Mouse (Mus musculus): Measurements from ENCODE around the gene Fubp1. TPM values are rescaled to one million over a fixed set of nuclear protein-coding genes. Genes with fewer than 3 reads are reported as not detected.

The Fubp1 gene
- total RNA-seq (2021) = 100 to 1,000 TPM in 1 of 2 experiments, 10 to 100 TPM in 1; 99.9 to 108 TPM

DNA sequence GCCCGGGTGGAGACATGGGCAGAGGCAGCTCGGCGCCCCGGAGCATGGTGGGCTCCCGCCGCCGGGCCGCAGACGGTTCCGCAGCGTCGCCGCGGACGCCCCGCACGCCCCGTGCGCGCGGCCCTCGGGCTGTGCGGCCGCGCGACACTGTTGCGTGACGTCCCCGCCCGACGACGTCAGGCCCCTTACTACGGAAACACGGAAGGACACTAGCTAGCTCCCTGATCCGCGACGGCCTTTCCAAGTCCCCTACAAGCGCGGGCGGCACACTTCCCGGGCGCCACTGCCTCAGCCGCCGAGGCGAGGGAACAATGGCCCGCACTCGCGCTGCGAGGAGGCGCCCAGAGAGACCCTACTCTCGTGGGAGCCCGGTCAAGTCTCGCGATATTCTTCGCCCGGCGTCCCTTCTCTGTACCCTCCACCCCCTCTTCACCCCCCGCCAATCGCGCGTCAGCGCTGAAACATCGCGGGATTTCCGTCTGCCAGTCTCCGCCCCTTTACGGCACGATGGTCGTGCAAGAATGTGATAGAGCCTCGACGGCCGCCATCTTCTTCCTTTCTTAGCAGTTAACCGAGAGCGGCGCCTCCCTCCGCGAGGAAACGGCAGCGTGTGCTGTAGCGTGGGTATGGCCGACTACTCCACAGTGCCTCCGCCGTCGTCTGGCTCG, at the start of gene Fubp1, which contains the start of gene Dnajb4:
TSS of gene Fubp1 (plus strand) at position 456 of the 668 bp plus-strand sequence.
TSS of gene Dnajb4 (minus strand) at position 336 of the 668 bp plus-strand sequence.
- DNase-seq = peak; percentile 100

DNA sequence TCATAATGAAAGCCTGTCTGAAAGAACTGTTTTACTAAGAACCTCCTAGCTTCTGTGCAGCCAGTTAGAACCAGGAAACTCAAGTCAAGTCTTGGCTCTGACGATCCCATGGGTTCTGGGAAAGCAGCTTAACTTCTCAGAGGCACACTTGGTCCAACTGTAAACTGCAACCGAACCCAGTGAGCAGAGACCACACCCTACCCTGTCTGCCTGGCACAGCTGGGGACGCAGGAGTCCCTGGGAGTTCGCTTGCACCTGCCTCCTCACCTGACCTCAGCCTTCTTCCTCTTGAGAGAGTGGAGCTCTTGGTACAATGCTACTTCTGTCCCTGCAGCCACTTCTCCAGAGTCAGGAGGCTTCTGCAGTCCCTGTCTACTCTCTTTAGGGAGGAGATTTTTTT, 49.6 kb upstream of the Fubp1 start:
- no peak for DNase-seq

DNA sequence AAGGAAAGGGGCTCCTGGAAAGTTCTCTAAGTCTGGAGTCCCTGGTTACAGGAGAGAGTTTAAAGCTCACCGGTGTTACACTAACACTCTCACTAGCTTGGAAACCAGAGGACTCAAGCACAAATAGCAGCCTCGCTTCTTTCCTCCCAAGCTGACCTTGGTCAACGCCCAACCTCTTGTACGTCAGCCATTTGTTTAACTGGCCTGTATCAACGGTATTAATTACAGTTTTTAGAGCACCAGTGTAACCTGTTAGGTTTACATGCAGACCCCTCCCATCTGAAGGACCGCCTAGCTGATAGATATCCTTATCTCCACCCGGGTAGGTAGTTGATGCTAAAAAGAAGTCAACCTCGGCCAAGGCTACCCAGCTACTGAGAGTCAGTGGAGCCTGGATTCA, 46.9 kb upstream of the Fubp1 start:
- no peak for DNase-seq

DNA sequence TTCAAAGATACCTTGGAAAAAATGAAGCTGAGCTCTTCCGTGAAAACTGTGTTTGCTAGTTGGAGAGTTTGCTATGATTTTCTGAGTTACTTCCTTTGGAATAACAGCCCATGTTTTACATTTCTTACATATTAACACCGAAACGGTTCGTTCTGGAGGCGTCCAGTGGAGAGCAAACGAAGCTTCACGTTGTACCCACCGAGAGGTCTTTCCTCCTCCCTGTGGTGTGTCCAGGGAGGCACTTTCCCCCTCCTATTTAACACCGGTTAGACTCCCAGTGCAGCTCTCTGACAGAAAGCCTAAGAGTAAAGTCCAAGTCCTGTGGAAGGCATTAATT, 45.2 kb upstream of the Fubp1 start:
- DNase-seq = no peak

DNA sequence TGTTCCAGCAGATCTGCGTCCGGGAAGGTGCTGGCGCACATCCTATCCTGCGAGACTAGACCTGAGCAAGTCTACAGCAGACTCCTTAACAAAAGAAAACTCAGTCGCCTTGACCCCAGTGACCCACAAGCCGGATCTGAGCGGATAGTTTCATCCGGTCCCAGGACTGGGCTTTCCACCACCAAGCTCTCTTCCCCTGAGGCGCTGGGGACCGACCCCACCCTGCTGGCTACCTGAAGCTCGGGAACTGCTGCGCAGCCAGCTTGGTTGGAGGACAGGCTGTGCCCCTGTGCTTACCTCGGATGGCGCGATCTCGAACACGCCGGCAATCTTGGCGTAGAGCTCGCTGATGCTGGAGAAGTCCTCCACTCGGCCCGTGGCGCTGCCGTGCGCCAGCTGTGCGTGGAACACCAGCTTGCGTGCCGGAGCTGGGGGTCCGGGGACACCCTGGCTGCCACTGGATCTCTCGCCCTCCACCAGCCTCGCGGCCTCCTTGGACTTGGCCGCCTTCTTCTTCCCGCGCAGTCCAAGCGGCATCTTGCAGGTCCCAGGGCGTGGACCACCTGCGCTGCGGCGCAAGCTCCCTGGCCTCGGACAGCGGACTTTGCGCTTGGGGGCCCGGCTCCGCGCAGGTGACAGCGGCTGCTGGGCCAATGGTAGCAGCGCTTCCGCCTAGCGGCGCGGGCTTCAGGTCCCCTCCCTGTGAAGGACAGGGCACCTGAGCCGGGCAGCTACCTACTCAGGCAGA, 44.7 kb upstream of the Fubp1 start:
- DNase-seq = peak; percentile 56

DNA sequence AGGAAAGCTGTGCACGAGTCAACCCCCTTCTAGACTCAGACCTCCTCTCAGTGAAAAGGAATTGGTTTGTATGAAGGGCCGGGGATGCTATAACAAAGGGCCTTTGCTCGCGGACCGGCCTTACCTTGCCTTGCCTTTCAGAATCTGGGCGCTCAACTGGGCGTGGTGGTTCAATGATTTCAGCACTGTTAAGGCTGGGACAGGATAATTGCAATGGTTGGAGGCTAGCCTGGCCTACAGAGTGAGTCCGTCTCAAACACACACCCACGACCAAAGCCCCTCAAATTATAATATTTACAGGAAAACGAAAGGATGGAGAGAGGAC, 44.2 kb upstream of the Fubp1 start, which contains the start of gene Gipc2:
TSS of gene Gipc2 (minus strand) at position 132 of the 325 bp plus-strand sequence.
- DNase-seq = no peak

DNA sequence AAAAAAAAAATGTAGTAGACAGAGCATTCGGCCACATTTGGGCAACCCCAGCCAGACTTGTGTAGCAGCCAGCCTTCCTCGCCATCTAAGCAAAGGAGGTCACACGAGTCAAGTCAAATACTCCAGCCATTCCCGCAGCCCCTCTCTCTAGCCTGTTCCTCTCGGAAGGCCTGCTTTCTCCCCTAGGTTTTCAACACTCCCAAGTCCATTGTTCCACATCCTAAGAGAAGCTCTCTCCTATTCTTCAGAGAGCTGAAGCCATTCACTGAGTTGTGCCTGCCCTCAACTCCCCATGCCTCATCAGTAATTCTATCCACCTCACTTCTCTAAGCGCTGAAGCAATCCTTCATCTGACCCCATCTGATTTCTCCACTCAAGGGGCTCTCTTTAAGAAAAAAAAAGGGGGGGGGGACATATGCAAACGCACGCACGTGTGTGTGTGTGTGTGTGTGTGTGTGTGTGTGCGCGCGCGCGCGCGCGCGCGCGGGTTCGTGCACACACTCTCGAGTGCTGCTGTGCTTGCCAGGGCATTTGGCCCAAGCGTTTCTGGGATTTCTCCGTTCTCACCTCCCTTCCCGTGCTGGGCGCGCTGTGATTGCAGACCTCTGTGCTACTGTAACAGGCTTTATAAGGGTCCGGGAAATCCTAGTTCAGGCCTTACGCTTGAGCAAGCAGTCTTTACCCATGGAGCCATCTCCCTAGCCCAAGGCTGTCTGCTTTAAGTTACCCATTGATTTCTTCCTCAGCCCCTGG, 43.3 kb upstream of the Fubp1 start:
- DNase-seq = no peak

DNA sequence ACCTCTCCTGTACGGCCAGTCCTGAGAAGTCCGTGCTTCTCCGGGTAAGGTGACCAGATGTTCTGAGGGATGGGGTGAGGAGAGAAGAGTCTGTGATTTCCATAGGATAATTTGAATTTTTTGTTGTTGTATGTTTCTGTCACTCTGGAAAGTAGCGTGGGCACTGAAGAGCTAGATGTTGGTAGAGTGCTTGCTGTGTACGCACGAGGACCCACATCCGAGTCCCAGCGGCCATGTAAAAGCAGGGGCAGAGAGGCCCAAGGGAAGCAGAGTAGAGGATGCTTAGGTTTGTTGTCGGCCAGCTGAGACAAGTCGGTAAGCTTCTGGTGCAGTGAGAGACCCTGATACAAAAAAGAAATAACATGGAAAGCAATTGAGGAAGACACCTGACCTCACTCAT, 42.2 kb upstream of the Fubp1 start:
- no peak for DNase-seq

DNA sequence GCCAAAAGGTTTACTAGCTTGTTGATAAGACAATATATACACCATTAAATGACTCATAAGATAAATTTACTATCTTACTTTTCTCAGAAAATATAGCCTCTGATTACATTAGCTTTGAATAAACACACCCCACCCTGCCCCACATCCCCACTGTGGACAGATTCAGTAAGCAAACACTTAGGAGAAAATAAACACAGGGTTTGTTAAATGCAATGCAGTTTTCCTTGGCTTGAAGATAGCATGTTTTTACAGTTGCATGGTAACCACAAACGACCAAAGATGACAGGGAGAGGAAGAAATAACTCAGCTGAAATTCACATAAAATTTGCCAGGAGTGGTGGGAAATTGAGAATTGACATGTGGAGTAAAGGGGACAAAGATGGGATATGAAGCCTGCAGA, 39.8 kb upstream of the Fubp1 start:
- DNase-seq = no peak

DNA sequence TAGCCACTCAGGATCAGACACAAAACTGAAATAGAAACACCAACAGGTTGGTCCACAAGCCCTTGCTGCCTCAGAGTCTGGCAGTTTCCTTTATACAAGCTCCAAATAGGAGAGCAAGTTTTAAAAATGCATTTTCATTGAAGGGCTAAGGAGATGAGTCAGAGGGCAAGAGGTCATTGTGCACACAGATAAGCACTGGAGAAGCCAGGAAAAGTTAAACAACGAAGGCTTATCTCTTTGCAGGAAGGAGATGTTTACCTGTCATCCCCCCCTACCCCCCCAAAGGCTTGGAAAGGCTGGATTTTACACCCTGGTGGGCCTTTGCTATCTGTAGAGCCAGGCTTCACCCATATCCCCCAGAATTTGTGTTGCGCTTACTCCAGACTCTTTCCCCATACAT, 39.0 kb upstream of the Fubp1 start:
- no peak for DNase-seq

DNA sequence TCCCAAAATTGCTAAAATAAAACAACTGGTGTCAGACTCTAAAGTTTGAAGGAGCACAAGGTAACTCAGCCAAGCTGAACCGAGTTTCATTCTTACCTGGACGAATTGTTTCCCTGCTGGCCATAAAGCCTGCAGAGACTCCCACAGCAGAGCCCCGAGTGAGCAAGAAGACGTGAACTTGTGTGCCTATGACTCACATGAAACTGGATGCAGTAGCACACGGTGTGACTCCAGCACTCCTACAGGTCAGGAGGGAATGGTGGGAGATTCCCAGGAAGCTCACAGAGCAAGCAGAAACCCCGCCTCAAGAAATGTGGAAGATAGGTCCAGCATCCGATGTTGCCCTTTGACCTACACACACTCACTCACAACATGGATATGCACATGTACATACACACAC, 38.4 kb upstream of the Fubp1 start:
- no peak for DNase-seq

DNA sequence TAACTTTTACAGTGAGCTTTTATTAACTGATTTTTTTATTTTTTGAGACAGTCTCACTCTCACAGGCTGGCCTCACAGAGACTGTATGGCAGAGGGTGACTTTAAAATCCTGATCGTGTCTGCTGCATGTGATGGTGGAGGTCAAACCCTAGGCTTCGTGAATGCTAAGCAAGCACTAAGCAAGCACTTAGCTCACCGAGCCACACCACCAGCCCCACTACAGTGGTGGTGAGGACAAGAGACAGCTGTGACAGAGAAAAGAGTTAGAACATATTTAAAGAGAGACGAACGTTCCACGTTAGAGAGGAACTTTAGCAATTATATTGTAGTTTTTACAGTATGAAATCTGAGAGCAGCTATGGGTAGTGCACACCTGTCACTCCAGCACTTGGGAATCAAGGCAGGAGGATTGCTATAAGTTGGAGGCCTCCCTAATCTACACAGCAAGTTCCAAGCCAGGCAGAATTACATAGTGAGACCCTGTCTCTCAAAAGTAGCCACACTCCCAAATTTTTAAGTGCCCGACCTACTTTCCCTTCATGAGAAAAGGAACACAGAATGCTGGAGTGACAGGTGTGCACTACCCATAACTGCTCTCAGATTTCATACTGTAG, 37.8 kb upstream of the Fubp1 start:
- DNase-seq = no peak

DNA sequence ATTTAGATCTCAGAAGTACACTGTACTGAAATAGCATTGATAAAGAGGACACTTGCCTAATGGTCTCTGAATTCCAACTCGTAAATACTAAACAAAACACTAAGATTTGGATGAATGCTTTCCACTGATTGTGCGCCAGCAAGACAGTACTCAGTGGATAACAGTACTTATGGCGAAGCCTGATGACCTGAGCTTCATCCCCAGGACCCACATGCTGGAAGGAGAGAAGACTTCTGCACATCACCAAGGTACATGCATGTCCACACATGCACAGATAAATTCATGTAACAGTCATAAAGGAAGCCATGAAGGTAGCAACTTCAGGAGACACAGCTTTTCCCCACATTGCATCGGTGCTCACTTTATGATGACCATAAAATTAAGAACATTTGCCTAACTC, 31.4 kb upstream of the Fubp1 start:
- DNase-seq = no peak

DNA sequence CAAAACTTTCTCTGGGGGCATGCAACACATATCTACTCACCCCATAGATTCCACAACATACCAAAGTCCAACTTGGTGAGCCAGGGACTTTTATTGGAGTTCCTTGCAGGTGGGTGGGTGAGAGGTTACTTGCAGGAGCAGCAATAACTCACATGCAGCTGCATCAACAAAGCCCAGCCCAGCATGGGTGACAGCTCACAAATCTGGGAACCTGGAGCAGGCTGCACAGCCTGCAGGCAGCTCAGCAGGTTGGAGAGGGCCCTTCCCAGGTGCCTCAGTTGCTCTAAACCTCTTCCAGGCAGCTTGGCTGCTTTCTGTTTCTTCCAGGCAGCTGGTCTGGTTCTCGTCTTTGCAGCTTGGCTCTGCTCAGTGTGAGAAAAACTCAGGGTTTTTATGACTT, 30.9 kb upstream of the Fubp1 start:
- DNase-seq = no peak

DNA sequence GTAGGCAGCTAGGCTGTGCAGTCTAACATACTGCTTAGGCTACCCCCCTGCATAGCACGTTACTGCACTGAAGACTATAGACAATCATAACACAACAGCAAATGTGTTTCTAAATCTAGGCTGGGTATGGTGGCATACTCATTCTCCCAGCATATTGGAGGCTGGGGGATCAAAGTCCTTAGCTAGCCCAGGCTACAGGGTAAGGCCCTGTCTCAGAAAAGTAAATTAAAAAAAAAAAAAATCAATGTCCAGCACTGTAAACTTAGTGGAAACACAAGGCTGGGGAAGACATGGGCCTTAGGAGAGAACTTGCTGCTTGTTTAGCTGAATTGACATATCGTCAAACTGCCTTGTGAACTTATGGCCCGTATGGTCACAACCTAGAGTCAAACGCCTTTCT, 29.6 kb upstream of the Fubp1 start:
- no peak for DNase-seq

DNA sequence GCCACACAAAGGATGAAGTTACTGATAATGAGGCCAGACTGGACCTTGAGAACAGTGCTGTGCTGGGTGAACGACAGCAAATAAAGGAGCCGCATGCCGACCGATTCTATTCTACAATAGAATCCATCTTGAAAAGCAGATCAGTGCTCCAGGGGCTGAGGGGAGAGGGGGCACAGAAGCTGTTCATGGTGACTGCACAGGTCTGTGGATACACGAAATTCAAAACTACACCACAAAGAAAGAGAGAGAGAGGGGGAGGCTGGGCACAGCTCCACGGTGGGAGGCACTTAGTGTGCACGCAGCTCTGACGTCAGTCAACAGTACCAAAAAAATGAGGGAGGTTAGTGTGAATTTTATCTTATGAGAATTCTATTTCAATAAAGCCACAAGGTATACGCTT, 26.7 kb upstream of the Fubp1 start:
- no peak for DNase-seq

DNA sequence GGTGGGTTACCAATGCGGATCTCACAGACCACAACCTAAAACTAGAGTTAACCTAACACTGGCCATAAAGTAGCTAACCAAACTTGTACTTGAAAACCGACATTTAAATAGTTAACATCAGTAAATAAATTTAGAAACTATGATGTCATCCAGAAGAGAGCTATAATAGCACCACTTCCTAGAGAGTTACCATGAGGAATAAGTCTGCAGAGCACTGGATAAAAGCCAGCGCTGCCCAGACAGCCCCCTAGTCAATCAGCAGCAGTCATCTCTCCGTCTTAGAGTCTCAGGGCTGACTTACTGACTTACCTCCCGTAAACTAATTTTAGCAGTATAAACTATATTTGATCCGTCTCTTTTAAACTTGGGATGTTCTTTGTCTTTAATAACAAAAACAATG, 24.1 kb upstream of the Fubp1 start:
- peak; percentile 57 for DNase-seq

DNA sequence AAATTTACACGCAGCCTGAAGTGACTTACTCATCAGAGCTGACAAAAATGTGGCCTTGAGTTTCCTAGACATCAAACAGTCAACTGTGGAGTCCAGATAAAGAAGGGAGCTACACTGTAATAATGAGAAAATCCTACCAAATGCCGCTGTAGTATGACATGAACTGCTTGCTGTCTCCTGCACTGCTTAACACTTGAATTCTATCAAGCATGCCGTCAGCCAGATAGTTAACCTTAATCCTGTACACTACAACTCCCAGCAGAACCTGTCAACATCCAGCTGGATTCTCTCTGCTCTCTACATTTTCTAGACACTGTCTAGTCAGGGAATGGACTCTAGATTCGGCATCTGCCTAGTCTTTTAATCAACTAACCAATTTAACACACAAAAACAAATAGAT, 20.9 kb upstream of the Fubp1 start:
- DNase-seq = no peak

DNA sequence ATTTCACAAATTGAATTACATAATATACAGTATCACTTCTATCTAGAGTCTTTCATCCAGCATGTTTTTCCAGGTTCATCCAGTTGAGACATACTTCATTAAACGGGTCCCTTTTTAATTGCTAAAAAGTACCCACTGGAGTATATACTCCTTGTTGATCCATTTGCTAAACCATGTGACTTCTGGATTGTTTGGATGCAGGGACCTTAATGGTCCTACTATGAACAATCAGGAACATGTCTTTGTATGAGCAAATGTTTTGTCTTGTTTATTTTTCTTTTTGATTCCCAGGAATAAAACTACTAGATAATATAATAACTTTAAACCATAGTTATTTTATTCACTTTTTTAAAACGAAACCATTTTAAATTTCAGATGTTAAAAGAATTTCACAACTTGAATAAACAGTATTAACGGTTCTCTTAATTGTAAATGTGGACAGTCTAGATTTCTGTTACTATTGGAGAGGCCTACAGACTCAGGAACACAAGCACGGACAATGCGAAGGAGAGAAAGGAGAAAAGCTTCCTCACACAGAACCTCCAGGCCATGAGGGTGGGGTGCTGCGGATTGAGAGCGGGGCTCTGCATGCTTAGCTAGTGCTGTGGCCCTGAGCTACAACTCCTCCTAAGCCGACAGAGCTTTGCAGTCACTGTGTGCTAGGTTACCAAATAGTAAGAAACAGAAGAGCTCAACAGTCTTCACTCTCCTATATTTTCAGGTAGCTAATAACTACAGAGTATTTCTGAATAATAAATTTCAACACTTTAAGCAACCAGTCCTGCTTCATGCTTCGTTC, 19.3 kb upstream of the Fubp1 start:
- DNase-seq = no peak

DNA sequence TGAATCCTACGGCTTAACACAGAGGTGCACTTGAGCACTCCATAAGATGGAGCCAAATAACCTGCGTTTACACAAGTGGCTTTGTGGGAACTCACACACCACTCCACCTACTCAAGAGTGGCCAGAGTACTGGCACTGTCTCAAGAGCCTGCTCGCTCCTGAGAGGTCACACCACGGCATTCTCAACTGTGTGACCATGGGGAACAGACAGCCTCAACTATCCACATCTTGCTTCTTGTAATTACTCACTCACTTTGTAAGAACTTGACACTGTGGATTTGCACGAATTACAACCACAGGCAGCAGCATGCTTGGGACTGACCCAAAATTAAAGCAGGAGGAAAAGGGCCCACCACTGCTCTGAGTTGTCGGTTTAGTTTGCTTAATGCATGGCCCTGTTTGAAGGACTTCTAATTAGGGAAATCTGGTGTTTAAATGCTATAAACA, 18.4 kb upstream of the Fubp1 start:
- peak; percentile 57 for DNase-seq

DNA sequence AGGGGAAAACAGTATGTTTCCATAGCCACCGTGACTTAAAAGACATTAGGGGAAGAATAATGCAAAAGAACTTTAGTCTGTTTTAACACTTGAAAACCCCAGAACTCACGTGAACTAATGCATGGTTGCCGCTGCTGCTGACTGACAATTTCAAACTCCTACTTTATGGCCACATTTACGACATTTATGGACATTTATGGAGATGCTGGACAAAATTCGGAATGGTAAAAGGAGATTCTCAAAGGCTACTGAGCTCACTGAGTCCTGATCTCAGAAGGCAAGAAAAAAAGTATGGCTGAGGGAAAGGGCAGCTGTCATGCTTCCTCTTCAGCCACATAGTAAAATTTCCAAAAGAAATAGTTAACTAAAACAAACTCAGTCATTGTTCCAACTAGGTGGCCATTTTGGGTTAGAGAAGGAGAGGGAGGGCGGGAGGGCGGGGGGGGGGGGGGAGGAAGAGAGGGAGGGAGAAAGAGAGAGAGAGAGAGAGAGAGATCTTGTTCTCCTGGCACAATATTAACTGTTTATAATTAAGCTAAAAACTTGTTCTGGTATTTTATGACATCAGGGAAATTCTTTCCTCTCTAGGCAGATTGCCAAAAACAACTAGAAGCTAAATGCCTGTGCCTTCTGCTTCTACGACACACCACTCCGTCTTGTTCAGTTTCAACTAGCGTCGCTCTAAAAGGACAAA, 17.8 kb upstream of the Fubp1 start:
- no peak for DNase-seq

DNA sequence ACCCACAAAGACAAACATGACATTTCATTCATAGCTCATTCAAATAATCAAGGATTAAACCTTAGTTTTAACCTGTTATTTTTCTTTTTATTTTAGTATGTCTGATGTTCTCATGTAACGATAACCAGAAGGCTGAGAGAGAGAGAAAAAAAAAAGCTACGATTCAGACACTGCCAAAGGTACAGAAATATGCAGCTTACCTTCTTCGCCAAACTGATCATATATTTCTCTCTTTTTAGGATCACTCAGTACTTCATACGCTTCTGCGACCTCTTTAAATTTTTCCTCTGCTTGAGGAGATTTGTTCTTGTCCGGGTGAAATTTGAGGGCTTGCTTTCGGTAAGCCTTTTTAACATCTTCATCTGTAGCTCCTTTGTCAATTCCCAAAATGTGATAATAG, 17.0 kb upstream of the Fubp1 start:
- DNase-seq = no peak

All from heart, postnatal 4 days (tissue).